In the genomic region with DNA sequence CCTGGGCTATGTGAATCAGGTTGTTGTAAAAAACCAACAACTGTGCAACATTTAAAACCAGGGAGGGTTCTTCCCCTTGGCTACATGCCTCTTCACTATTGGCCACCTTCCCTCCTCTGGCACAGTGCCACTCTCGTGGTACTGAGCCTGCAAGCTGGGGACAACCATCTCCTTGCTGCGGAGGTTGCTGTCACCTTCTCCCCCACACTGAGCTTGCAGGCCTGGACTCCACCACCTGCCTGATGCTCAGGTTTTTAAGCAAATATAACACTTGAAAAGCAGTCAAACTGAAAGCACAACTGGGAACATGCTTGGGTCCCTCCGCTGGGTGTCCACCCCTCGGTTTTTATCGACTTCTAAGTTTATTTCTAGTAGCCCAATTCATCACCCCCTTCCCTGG, we compare ENCODE assay signal across 13 mouse cellular contexts. TPM values are rescaled to one million over a fixed set of nuclear protein-coding genes. Genes with fewer than 3 reads are reported as not detected.
A peak's percentile ranks its signal among the peaks of the same experiment; 100 is the strongest.
DNase-seq lines count a peak whose midpoint lies in the region; ATAC-seq lines count a peak whose summit lies in the region.
"Had no signal": no experiment of that assay in that cellular context is flagged by ENCODE, and none has a peak within 500 bp of the region (broad histone marks: within the 10 kb centered on the region; RNA-seq: fewer than 3 reads in every experiment).

No protein-coding gene starts in this region.

- no peaks in the 10 kb centered on the region for H3K36me3 ChIP-seq in embryonic facial prominence, embryonic 14.5 days (ENCODE audit: control insufficient read depth, insufficient read depth, low read length)
- H3K36me3 ChIP-seq in embryonic facial prominence, embryonic 10.5 days (replicated peaks) = no peaks in the 10 kb centered on the region
- H3K36me3 ChIP-seq: embryonic facial prominence, embryonic 15.5 days; heart, embryonic 10.5 days; limb, embryonic 15.5 days; midbrain, embryonic 12.5 days had no signal

- no peak for ATAC-seq in embryonic facial prominence, embryonic 14.5 days (ENCODE audit: low read depth)

- peak; percentile 9 for DNase-seq in embryonic facial prominence, embryonic 14.5 days (ENCODE audit: low spot score)
- no peak for DNase-seq in embryonic facial prominence, embryonic 10.5 days (ENCODE audit: low spot score)
- DNase-seq in ovary, postnatal 14 days (ENCODE audit: low spot score) = peak; percentile 22
- DNase-seq in ovary, adult 18-20 months (ENCODE audit: low spot score) = no peak
- peak; percentile 12 for DNase-seq in kidney, postnatal 14 days
- peak; percentile 40 for DNase-seq in right cerebral cortex, postnatal 25 days
- DNase-seq in retina, postnatal 1 day = no peak
- no peak for DNase-seq in Muller cell, postnatal 12 days (ENCODE audit: inconsistent ontology term)

- no peak overlapping the region for H3K4me2 ChIP-seq in embryonic facial prominence, embryonic 14.5 days (ENCODE audit: low read depth, low read length)
- H3K4me2 ChIP-seq: embryonic facial prominence, embryonic 15.5 days; limb, embryonic 15.5 days; midbrain, embryonic 12.5 days had no signal

- H3K9me3 ChIP-seq in embryonic facial prominence, embryonic 14.5 days (ENCODE audit: control insufficient read depth, low read length) = no peaks in the 10 kb centered on the region
- no peaks in the 10 kb centered on the region for H3K9me3 ChIP-seq in embryonic facial prominence, embryonic 10.5 days
- H3K9me3 ChIP-seq: embryonic facial prominence, embryonic 15.5 days; heart, embryonic 10.5 days; limb, embryonic 15.5 days; midbrain, embryonic 12.5 days had no signal

- H3K4me1 ChIP-seq in embryonic facial prominence, embryonic 14.5 days (ENCODE audit: control insufficient read depth, insufficient read depth, low read length) = no peaks in the 10 kb centered on the region
- H3K4me1 ChIP-seq in embryonic facial prominence, embryonic 10.5 days = no peaks in the 10 kb centered on the region
- H3K4me1 ChIP-seq: embryonic facial prominence, embryonic 15.5 days; heart, embryonic 10.5 days; limb, embryonic 15.5 days; midbrain, embryonic 12.5 days had no signal

- H3K9ac ChIP-seq in embryonic facial prominence, embryonic 14.5 days (ENCODE audit: low read depth, low read length) = no peak overlapping the region
- H3K9ac ChIP-seq: embryonic facial prominence, embryonic 15.5 days; limb, embryonic 15.5 days; midbrain, embryonic 12.5 days had no signal

- no peak overlapping the region for H3K27ac ChIP-seq in embryonic facial prominence, embryonic 14.5 days (replicated peaks; ENCODE audit: low read depth, low read length)
- H3K27ac ChIP-seq in embryonic facial prominence, embryonic 10.5 days (replicated peaks) = no peak overlapping the region
- H3K27ac ChIP-seq: embryonic facial prominence, embryonic 15.5 days; heart, embryonic 10.5 days; limb, embryonic 15.5 days; midbrain, embryonic 12.5 days had no signal

- no peak overlapping the region for H3K4me3 ChIP-seq in embryonic facial prominence, embryonic 14.5 days (ENCODE audit: low read depth, low read length)
- H3K4me3 ChIP-seq in embryonic facial prominence, embryonic 10.5 days = no peak overlapping the region
- H3K4me3 ChIP-seq: embryonic facial prominence, embryonic 15.5 days; heart, embryonic 10.5 days; limb, embryonic 15.5 days; midbrain, embryonic 12.5 days had no signal

- no peaks in the 10 kb centered on the region; the same call in 1 of the 2 replicates for H3K27me3 ChIP-seq in embryonic facial prominence, embryonic 14.5 days (replicated peaks; ENCODE audit: control insufficient read depth, insufficient read depth, low read length)
- H3K27me3 ChIP-seq in embryonic facial prominence, embryonic 10.5 days (replicated peaks; ENCODE audit: low read depth, poor library complexity, severe bottlenecking) = peaks cover 93% of the 10 kb centered on the region
- H3K27me3 ChIP-seq: embryonic facial prominence, embryonic 15.5 days had no signal

- WGBS in embryonic facial prominence, embryonic 14.5 days = 56% methylated on average over 5 of the region's 5 CpGs
- 83% methylated on average over 5 of the region's 5 CpGs for WGBS in embryonic facial prominence, embryonic 10.5 days

RNA-seq across cellular contexts. Expression of a gene that starts 20.4 kb away (rescaled TPM):
- 0.58 and 0.82 TPM in 2 replicates for polyA plus RNA-seq in embryonic facial prominence, embryonic 14.5 days (2014; fragmentation: Nextera tagmentation; extraction: Ambion mirVana)
- polyA plus RNA-seq in embryonic facial prominence, embryonic 10.5 days (2016; fragmentation: Nextera tagmentation; extraction: Ambion mirVana) = 0.11 and 0.14 TPM in 2 replicates
- polyA plus RNA-seq: heart, embryonic 10.5 days had no signal

RNA-seq across cellular contexts. Expression of a gene that starts 39.7 kb away (rescaled TPM):
- 0.12 and 0.18 TPM in 2 replicates for polyA plus RNA-seq in embryonic facial prominence, embryonic 14.5 days (2014; fragmentation: Nextera tagmentation; extraction: Ambion mirVana)
- polyA plus RNA-seq in embryonic facial prominence, embryonic 10.5 days (2016; fragmentation: Nextera tagmentation; extraction: Ambion mirVana) = 0.24 TPM in 1 of 2 replicates, not detected in the other
- polyA plus RNA-seq: stomach, embryonic 16.5 days had no signal

RNA-seq across cellular contexts. Expression of a gene that starts 40.0 kb away (rescaled TPM):
- 0.22 TPM in 1 of 2 replicates, not detected in the other for polyA plus RNA-seq in embryonic facial prominence, embryonic 14.5 days (2014; fragmentation: Nextera tagmentation; extraction: Ambion mirVana)
- not detected in 2 replicates for polyA plus RNA-seq in embryonic facial prominence, embryonic 10.5 days (2016; fragmentation: Nextera tagmentation; extraction: Ambion mirVana)

Comparison
In these comparisons a context has a peak if more than half of its experiments do, and no peak if none do; other contexts are left out.
1. DNase-seq: peak in embryonic facial prominence, embryonic 14.5 days (single experiment), ovary, postnatal 14 days (single experiment), kidney, postnatal 14 days (single experiment) and right cerebral cortex, postnatal 25 days (single experiment); none in embryonic facial prominence, embryonic 10.5 days (single experiment), ovary, adult 18-20 months (single experiment), retina, postnatal 1 day (single experiment) and Muller cell, postnatal 12 days (single experiment).